Mouse (Mus musculus) cerebellum, postnatal 14 days (tissue): ENCODE data around the gene Gstm3.

Experiments used
- DNase-seq, 2 experiments: peaks; one replicate each; pipeline ENCODE4 v3.0.0; 2021; ENCODE audit warnings: mixed read lengths in 2 of 2

Gstm3 gene

GRCm38 (mm10) chr3:107928691-107929090 is 40.4 kb downstream of the Gstm3 start:
- peak in 1 of 2 experiments; percentile 24 for DNase-seq

GRCm38 (mm10) chr3:107927841-107928240 is 41.2 kb downstream of the Gstm3 start:
- DNase-seq: no peak

GRCm38 (mm10) chr3:107925335-107925734 is 43.7 kb downstream of the Gstm3 start:
- DNase-seq: no peak

- no peak for DNase-seq
These were observed 48.7 kb downstream of the Gstm3 start for GRCm38 (mm10) chr3:107920348-107920747.

- DNase-seq: peak; percentile 78 to 82
These were observed 51.2 kb downstream of the Gstm3 start for GRCm38 (mm10) chr3:107917783-107918408.

- peak in 1 of 2 experiments; percentile 39 for DNase-seq
These were observed 52.0 kb downstream of the Gstm3 start for GRCm38 (mm10) chr3:107917097-107917496.

- no peak for DNase-seq
These were observed 52.4 kb downstream of the Gstm3 start for GRCm38 (mm10) chr3:107916674-107917073.
